Mouse (Mus musculus) midbrain, embryonic 11.5 days (tissue): ENCODE measurements around the gene Atg4d. TPM values are rescaled to one million over a fixed set of nuclear protein-coding genes. Genes with fewer than 3 reads are reported as not detected.
"Not testable (repeated sequence)": the region's sequence is repeated elsewhere in the genome, so short reads cannot be mapped to it uniquely, and the experiment has no call there.

Experiments
- ATAC-seq: fragments of 200-750 bp; cut with Nextera tagmentation; 2 replicates; pipeline ENCODE4 v1.8.0; 2017; ENCODE audit warnings: moderate TSS enrichment, moderate library complexity; ENCODE audit not compliant: low FRiP score
- DNase-seq: peaks from one replicate; pipeline ENCODE4 v3.0.0; 2015; ENCODE audit warnings: low spot score; ENCODE audit errors: missing footprints
- H3K27ac ChIP-seq: fragments of 300-500 bp; sonication (generic); 2 replicates; pipeline ENCODE4 v1.5.1; 2014; ENCODE audit warnings: low read depth, low read length
- H3K27me3 ChIP-seq: fragments of 300-500 bp; sonication (generic); 2 replicates; pipeline ENCODE4 v1.6.1; 2014; ENCODE audit warnings: mild to moderate bottlenecking, low read length, moderate library complexity, mixed read lengths; ENCODE audit not compliant: control insufficient read depth, insufficient read depth
- H3K36me3 ChIP-seq: fragments of 300-500 bp; sonication (generic); 2 replicates; pipeline ENCODE4 v1.6.1; 2014; ENCODE audit warnings: mild to moderate bottlenecking, low read length, moderate library complexity, mixed read lengths; ENCODE audit not compliant: control insufficient read depth, insufficient read depth
- H3K4me1 ChIP-seq: fragments of 300-500 bp; sonication (generic); 2 replicates; pipeline ENCODE4 v1.6.1; 2014; ENCODE audit warnings: low read length; ENCODE audit not compliant: control insufficient read depth, insufficient read depth
- H3K4me2 ChIP-seq: fragments of 300-500 bp; sonication (generic); 2 replicates; pipeline ENCODE4 v1.6.1; 2014; ENCODE audit warnings: mild to moderate bottlenecking, moderate library complexity
- H3K4me3 ChIP-seq: fragments of 300-500 bp; sonication (generic); 2 replicates; pipeline ENCODE4 v1.5.1; 2014; ENCODE audit warnings: low read depth, low read length
- H3K9ac ChIP-seq: fragments of 300-500 bp; sonication (generic); 2 replicates; pipeline ENCODE4 v1.6.1; 2014; ENCODE audit warnings: low read length
- H3K9me3 ChIP-seq: fragments of 300-500 bp; sonication (generic); 2 replicates; pipeline ENCODE4 v1.6.1; 2016; ENCODE audit warnings: low read length; ENCODE audit not compliant: control insufficient read depth
- WGBS: fragments of 180-500 bp; shearing (Covaris S2); extraction: QIAGEN DNeasy Blood & Tissue Kit; methylation state at CpG from one replicate; pipeline ENCODE4 v1.1.7; 2014; 5-methylcytosine and 5-hydroxymethylcytosine counted together
- polyA plus RNA-seq: library from polyadenylated mRNA; unstranded; fragments of >200 nt; fragmentation: Nextera tagmentation; extraction: Ambion mirVana; gene quantifications from 2 replicates; pipeline ENCODE4 v1.2.1, GENCODE M21; 2014

The Atg4d gene
- polyA plus RNA-seq, 1 experiment from 2014 or later, result 45.8 TPM

GRCm38 (mm10) chr9:21288404-21289336 is 23.6 kb downstream of the Atg4d start:
- no peaks in the 10 kb centered on the region for H3K9me3 ChIP-seq
- no peak overlapping the region; the same call in 1 of the 2 replicates for H3K9ac ChIP-seq
- peaks cover 30% of the 10 kb centered on the region for H3K4me1 ChIP-seq
- peak overlapping the region; percentile 83 for H3K4me3 ChIP-seq
- H3K27ac ChIP-seq, result no peak overlapping the region; the same call in 1 of the 2 replicates
- H3K36me3 ChIP-seq, result peaks cover 6% of the 10 kb centered on the region; the same call in 1 of the 2 replicates
- 80% methylated on average over 13 of the region's 13 CpGs for WGBS
- peak overlapping the region; percentile 86 for H3K4me2 ChIP-seq
- no peak for DNase-seq
- H3K27me3 ChIP-seq, result no peaks in the 10 kb centered on the region
- no peak for ATAC-seq

GRCm38 (mm10) chr9:21289337-21289671 is 24.2 kb downstream of the Atg4d start:
- Histone ChIP-seq H3K9ac (no peak overlapping the region), H3K4me1 (peaks cover 30% of the 10 kb centered on the region), H3K27me3 (no peaks in the 10 kb centered on the region), H3K4me3 (peak overlapping the region; percentile 5; the same call in 1 of the 2 replicates), H3K4me2 (peak overlapping the region; percentile 54), H3K36me3 (peaks cover under 1% of the 10 kb centered on the region; the same call in 1 of the 2 replicates), H3K27ac (no peak overlapping the region), H3K9me3 (no peaks in the 10 kb centered on the region)
- no peak for ATAC-seq
- WGBS, result 89% methylated on average over 2 of the region's 2 CpGs
- no peak for DNase-seq

- ATAC-seq, result no peak
- Histone ChIP-seq H3K27me3 (no peaks in the 10 kb centered on the region), H3K4me2 (peak overlapping the region; percentile 54), H3K4me3 (peak overlapping the region; percentile 71), H3K9ac (peak overlapping the region; percentile 73), H3K4me1 (peaks cover 30% of the 10 kb centered on the region), H3K27ac (peak overlapping the region; percentile 62), H3K36me3 (no peaks in the 10 kb centered on the region; the same call in 1 of the 2 replicates), H3K9me3 (no peaks in the 10 kb centered on the region)
- under 1% methylated on average over 20 of the region's 20 CpGs for WGBS
- DNase-seq, result no peak
These were observed 25.5 kb downstream of the Atg4d start for GRCm38 (mm10) chr9:21290589-21290988.

GRCm38 (mm10) chr9:21291022-21291787 is 26.1 kb downstream of the Atg4d start, which contains the start of gene Cdkn2d:
Gene Cdkn2d (minus strand): TSS chr9:21291407.
- Histone ChIP-seq H3K9me3 (no peaks in the 10 kb centered on the region), H3K4me2 (peak within 1 kb of the TSS; percentile 54), H3K9ac (peak within 1 kb of the TSS; percentile 73), H3K27me3 (no peaks in the 10 kb centered on the region), H3K36me3 (no peaks in the 10 kb centered on the region; the same call in 1 of the 2 replicates), H3K4me1 (peaks cover 30% of the 10 kb centered on the region), H3K27ac (peak within 1 kb of the TSS; percentile 81), H3K4me3 (peak within 1 kb of the TSS; percentile 71)
- ATAC-seq (peak; percentile 96), DNase-seq (peak; percentile 100)
- under 1% methylated on average over 51 of the region's 51 CpGs for WGBS

GRCm38 (mm10) chr9:21291868-21292267 is 26.8 kb downstream of the Atg4d start:
- 24% methylated on average over 7 of the region's 7 CpGs for whole genome bisulfite sequencing
- not testable (repeated sequence) for DNase-seq, ATAC-seq, H3K9me3 ChIP-seq, H3K27me3 ChIP-seq, H3K36me3 ChIP-seq
- Histone ChIP-seq H3K4me2 (peak overlapping the region; percentile 40), H3K27ac (peak overlapping the region; percentile 81), H3K9ac (peak overlapping the region; percentile 58), H3K4me1 (peaks cover 26% of the 10 kb centered on the region), H3K4me3 (peak overlapping the region; percentile 71)

GRCm38 (mm10) chr9:21292271-21292670 is 27.2 kb downstream of the Atg4d start:
- 84% methylated on average over 3 of the region's 3 CpGs for WGBS
- Histone ChIP-seq H3K9me3 (no peaks in the 10 kb centered on the region), H3K4me3 (no peak overlapping the region)

GRCm38 (mm10) chr9:21299014-21299413 is 33.9 kb downstream of the Atg4d start:
- Histone ChIP-seq H3K27ac (no peak overlapping the region), H3K9ac (no peak overlapping the region), H3K4me2 (no peak overlapping the region), H3K9me3 (no peaks in the 10 kb centered on the region), H3K4me1 (no peaks in the 10 kb centered on the region), H3K4me3 (no peak overlapping the region), H3K36me3 (no peaks in the 10 kb centered on the region), H3K27me3 (no peaks in the 10 kb centered on the region)
- DNase-seq (no peak), ATAC-seq (no peak)
- 85% methylated on average over 10 of the region's 10 CpGs for WGBS

More at GRCm38 (mm10) chr9:21292271-21292670, 27.2 kb downstream of the Atg4d start:
- Histone ChIP-seq H3K27me3 (no peaks in the 10 kb centered on the region), H3K4me1 (peaks cover 22% of the 10 kb centered on the region), H3K27ac (no peak overlapping the region), H3K36me3 (no peaks in the 10 kb centered on the region; the same call in 1 of the 2 replicates), H3K4me2 (no peak overlapping the region; the same call in 1 of the 2 replicates), H3K9ac (no peak overlapping the region; the same call in 1 of the 2 replicates)
- DNase-seq (no peak), ATAC-seq (no peak)

- DNase-seq (no peak), ATAC-seq (no peak)
- Histone ChIP-seq H3K4me3 (no peak overlapping the region), H3K27ac (no peak overlapping the region), H3K36me3 (no peaks in the 10 kb centered on the region), H3K9me3 (no peaks in the 10 kb centered on the region), H3K9ac (no peak overlapping the region), H3K4me1 (no peaks in the 10 kb centered on the region), H3K4me2 (no peak overlapping the region), H3K27me3 (no peaks in the 10 kb centered on the region)
- WGBS, result 91% methylated on average over 7 of the region's 7 CpGs
These were observed 40.0 kb downstream of the Atg4d start for GRCm38 (mm10) chr9:21305065-21305464.
